Mouse (Mus musculus) lung, postnatal 0 days (tissue): ENCODE results near the gene Cacna1s.

Experiments
- CTCF ChIP-seq: IDR thresholded peaks from 2 replicates; pipeline ENCODE4 v1.5.1; 2016; ENCODE audit warnings: antibody characterized with exemption, mild to moderate bottlenecking
- EP300 ChIP-seq: IDR thresholded peaks from 2 replicates; pipeline ENCODE4 v1.6.1; 2016; ENCODE audit warnings: antibody characterized with exemption, mild to moderate bottlenecking, control low read depth

GRCm38 (mm10) chr1:136032961-136033360, 19.6 kb upstream of the Cacna1s start:
- no peak for TF ChIP-seq EP300
- TF ChIP-seq CTCF = no peak
